Mouse (Mus musculus) hindbrain, embryonic 16.5 days (tissue): ENCODE measurements at regions not wholly inside any gene's neighbourhood (a gene's known extent, or its start where the extent isn't known, plus 50 kb on each side); places are given as distances from the start of the nearest gene placed in this dataset.

ENCODE experiments used
- ATAC-seq: fragments of 200-750 bp; cut with Nextera tagmentation; 2 replicates; pipeline ENCODE4 v1.8.0; 2017; ENCODE audit warnings: moderate TSS enrichment, moderate library complexity
- H3K27ac ChIP-seq: fragments of 300-500 bp; sonication (generic); 2 replicates; pipeline ENCODE4 v1.5.1; 2014; ENCODE audit warnings: low read depth, mild to moderate bottlenecking, control low read depth, low read length, moderate library complexity
- H3K27me3 ChIP-seq: fragments of 300-500 bp; sonication (generic); replicated peaks from 2 replicates; pipeline ENCODE4 v1.6.1; 2014; ENCODE audit warnings: low read length; ENCODE audit not compliant: control insufficient read depth, insufficient read depth
- H3K36me3 ChIP-seq: fragments of 300-500 bp; sonication (generic); 2 replicates; pipeline ENCODE4 v1.6.1; 2014; ENCODE audit warnings: mild to moderate bottlenecking, low read length, moderate library complexity, mixed read lengths; ENCODE audit not compliant: control insufficient read depth, insufficient read depth
- H3K4me1 ChIP-seq: fragments of 300-500 bp; sonication (generic); 2 replicates; pipeline ENCODE4 v1.6.1; 2014; ENCODE audit warnings: low read depth, low read length; ENCODE audit not compliant: control insufficient read depth, insufficient read depth
- H3K4me2 ChIP-seq: fragments of 300-500 bp; sonication (generic); 2 replicates; pipeline ENCODE4 v1.6.1; 2014; ENCODE audit warnings: mild to moderate bottlenecking, low read length, control low read depth, moderate library complexity
- H3K4me3 ChIP-seq: fragments of 300-500 bp; sonication (generic); 2 replicates; pipeline ENCODE4 v1.5.1; 2014; ENCODE audit warnings: mild to moderate bottlenecking, low read length, control low read depth, moderate library complexity
- H3K9ac ChIP-seq: fragments of 300-500 bp; sonication (generic); 2 replicates; pipeline ENCODE4 v1.6.1; 2014; ENCODE audit warnings: low read depth, mild to moderate bottlenecking, control low read depth, low read length, moderate library complexity
- H3K9me3 ChIP-seq: fragments of 300-500 bp; sonication (generic); 2 replicates; pipeline ENCODE4 v1.6.1; 2014; ENCODE audit warnings: mild to moderate bottlenecking, low read length, moderate library complexity; ENCODE audit not compliant: control insufficient read depth
- WGBS: fragments of 180-500 bp; shearing (Covaris S2); extraction: QIAGEN DNeasy Blood & Tissue Kit; methylation state at CpG from one replicate; pipeline ENCODE4 v1.1.7; 2014; 5-methylcytosine and 5-hydroxymethylcytosine counted together

DNA sequence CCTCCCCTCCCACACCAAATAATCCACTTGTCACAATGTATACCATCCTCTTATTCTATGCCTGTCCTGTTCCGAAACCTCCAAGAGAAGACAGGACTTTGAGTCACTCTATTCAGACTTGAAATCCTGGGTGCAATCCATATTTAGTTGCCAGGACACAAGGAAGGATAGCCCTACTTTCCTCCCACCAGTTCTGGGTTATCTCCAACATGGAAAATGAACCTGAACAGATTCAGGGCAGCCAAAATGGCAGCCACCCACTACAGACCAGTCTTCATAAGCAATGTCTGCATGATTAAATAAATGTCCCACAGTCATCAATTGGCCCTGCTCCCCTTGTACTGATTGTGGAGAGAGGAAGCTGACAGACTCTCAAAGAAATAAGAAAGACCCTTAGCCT lies 110.6 kb upstream of the Adra1d start:
- H3K4me2 ChIP-seq: no peak overlapping the region
- no peaks in the 10 kb centered on the region for H3K9me3 ChIP-seq
- H3K9ac ChIP-seq: no peak overlapping the region
- H3K4me1 ChIP-seq: no peaks in the 10 kb centered on the region
- no peak for ATAC-seq
- no peak overlapping the region for H3K4me3 ChIP-seq
- no peak overlapping the region for H3K27ac ChIP-seq
- H3K36me3 ChIP-seq: no peaks in the 10 kb centered on the region
- H3K27me3 ChIP-seq: no peaks in the 10 kb centered on the region
- WGBS: 92% methylated on average over 1 of the region's 1 CpGs

DNA sequence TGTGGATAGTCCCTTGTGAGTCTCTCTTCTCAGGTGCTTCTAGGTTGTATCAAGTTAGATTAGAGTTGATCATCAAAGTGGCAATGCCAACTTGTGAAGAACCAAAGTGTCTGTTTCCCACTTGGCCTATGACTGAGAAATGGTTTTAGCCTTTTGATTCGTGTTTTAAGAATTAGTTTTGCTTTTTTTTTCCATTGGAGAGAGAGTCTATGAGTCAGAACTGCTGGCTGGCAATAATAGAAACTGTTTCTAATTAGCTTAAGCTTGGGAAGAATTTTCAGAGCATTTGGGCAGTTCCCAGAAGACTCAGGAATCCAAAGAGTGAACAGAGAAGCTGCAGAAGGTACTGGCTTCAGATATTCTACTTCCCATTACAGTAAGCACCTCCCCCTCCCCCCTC lies 110.1 kb upstream of the Adra1d start:
- Histone ChIP-seq H3K4me1 (no peaks in the 10 kb centered on the region), H3K9ac (no peak overlapping the region), H3K27me3 (no peaks in the 10 kb centered on the region), H3K4me3 (no peak overlapping the region), H3K27ac (no peak overlapping the region), H3K4me2 (no peak overlapping the region), H3K36me3 (no peaks in the 10 kb centered on the region), H3K9me3 (no peaks in the 10 kb centered on the region)
- WGBS: 52% methylated on average over 1 of the region's 1 CpGs
- ATAC-seq: no peak

DNA sequence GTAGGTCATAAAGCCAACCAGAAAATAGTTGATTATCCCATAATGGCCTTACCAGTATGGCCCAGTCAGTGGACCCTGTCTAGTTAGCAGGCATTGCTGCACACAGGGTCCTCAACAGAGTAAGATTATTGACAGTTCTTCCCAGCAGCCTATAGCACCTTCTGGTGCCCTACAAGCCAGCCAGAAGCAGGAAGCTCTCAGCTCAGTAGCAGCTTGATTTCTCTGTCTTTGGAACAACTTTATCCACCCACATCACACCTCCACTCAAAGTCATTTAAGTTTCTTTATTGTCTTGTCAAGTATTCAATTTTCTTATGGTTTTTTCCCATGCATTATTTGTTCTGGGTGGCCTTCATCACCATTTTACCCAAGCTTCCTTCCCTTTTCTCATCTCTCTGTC lies 108.8 kb upstream of the Adra1d start:
- Histone ChIP-seq H3K27me3 (no peaks in the 10 kb centered on the region), H3K4me3 (no peak overlapping the region), H3K4me1 (no peaks in the 10 kb centered on the region), H3K4me2 (no peak overlapping the region), H3K9me3 (no peaks in the 10 kb centered on the region), H3K9ac (no peak overlapping the region), H3K27ac (no peak overlapping the region), H3K36me3 (no peaks in the 10 kb centered on the region)
- ATAC-seq: no peak

DNA sequence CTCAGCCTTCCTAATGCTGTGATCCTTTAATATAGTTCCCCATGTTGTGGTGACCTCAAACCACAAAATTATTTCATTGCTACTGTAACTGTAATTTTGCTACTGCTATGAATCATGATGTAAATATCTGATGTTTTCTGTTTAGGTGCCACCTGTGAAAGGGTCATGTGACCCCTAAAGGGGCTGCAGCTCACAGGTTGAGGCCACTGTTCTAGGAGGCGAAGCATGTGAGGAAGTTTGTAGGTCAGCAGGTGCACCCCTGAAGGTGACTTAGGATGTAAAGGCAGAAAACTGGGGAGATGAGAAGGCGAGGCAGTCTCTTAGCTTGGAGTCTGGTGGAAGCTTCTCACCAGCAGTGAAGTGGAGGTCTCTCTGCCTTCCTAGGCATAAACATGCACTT lies 105.8 kb upstream of the Adra1d start:
- no peak overlapping the region for H3K9ac ChIP-seq
- no peak overlapping the region for H3K4me2 ChIP-seq
- no peaks in the 10 kb centered on the region for H3K36me3 ChIP-seq
- ATAC-seq: no peak
- H3K4me1 ChIP-seq: no peaks in the 10 kb centered on the region
- no peaks in the 10 kb centered on the region for H3K27me3 ChIP-seq
- H3K9me3 ChIP-seq: no peaks in the 10 kb centered on the region
- 90% methylated on average over 2 of the region's 2 CpGs for WGBS
- no peak overlapping the region for H3K27ac ChIP-seq
- H3K4me3 ChIP-seq: no peak overlapping the region

DNA sequence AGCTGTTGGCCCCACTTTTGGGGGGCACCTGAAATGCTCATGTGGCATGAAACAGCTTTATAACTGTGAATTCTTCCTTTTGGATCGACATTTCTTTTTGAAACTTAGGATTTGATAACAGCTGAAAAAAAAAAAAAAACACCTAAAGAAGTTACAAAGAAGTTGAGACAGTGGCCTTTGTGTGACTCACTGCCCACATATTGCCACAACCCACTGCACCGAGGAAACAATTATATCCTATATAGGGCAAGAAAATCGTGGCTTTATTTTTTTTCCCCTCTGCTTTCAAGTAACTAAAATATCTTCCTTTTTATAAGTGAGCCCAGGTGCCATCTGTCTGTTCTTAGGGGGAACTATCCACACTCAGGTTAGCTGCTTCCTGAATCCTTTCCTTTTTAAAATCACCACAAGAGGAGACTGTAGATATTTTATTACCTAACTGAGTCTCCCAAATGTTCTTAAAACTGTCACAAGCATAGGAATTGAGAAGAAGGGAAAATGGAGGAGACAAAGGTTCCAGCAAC lies 104.8 kb upstream of the Adra1d start:
- no peaks in the 10 kb centered on the region for H3K9me3 ChIP-seq
- ATAC-seq: no peak
- no peak overlapping the region for H3K27ac ChIP-seq
- H3K9ac ChIP-seq: no peak overlapping the region
- H3K4me2 ChIP-seq: no peak overlapping the region
- no peaks in the 10 kb centered on the region for H3K36me3 ChIP-seq
- H3K4me1 ChIP-seq: no peaks in the 10 kb centered on the region
- no peaks in the 10 kb centered on the region for H3K27me3 ChIP-seq
- 82% methylated on average over 3 of the region's 3 CpGs for WGBS
- H3K4me3 ChIP-seq: no peak overlapping the region

DNA sequence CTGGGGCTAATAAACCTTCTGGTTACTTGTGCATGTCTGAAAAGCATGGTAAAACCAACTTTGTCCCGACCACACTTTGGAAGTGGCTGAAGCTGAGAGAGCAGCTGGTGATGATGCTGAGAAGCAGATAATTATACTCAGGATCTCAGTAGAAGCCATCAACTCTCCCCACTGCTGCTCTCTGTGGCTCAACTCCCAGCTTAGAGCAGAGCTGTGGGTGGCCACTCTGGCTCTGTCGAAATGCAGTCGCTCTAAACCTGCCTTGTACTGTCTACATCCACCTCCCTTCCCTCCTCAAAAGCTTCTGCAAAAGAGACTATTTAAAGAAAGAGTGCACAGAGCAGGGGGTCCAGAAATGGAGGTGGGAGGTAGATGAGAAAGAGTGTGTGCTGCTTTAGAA lies 102.5 kb upstream of the Adra1d start:
- no peaks in the 10 kb centered on the region for H3K27me3 ChIP-seq
- H3K4me3 ChIP-seq: no peak overlapping the region
- H3K4me2 ChIP-seq: no peak overlapping the region
- no peak overlapping the region for H3K27ac ChIP-seq
- no peaks in the 10 kb centered on the region for H3K4me1 ChIP-seq
- ATAC-seq: no peak
- no peak overlapping the region for H3K9ac ChIP-seq
- H3K9me3 ChIP-seq: no peaks in the 10 kb centered on the region
- no peaks in the 10 kb centered on the region for H3K36me3 ChIP-seq
- 85% methylated on average over 3 of the region's 3 CpGs for WGBS

DNA sequence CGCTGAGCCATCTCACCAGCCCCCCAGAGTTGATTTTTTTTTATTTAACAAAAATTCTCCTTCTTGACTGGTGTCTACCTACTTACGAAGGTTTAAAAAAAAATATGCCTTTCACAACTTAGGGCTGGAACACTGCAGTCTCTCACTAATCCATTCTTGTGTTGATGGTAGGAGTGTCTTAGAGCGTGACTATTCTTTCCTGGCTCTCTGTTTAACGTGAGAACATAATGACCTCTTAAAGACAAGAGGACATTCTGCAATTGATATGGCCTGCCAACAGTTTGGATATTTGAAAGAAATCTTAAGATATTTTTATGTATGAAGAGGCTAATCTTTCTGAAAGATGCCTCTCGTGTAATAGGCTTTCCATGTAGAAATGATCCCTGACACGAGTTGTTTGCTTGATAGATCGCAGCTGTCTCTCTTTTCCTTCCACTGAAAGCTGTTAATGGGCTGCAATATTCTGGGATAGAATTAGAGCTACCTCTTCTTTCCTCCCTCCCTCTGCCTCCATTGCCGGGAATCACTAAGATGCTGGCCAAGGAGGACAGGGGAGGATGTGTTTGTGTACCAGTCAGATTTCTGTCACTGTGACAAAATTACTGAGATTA lies 101.2 kb upstream of the Adra1d start:
- Histone ChIP-seq H3K4me3 (no peak overlapping the region), H3K9me3 (0 out of 2 replicates have a peak, but pooled peaks cover 3% of the 10 kb centered on the region), H3K27me3 (no peaks in the 10 kb centered on the region), H3K27ac (no peak overlapping the region), H3K4me2 (no peak overlapping the region), H3K36me3 (no peaks in the 10 kb centered on the region), H3K4me1 (no peaks in the 10 kb centered on the region), H3K9ac (no peak overlapping the region)
- ATAC-seq: no peak
- WGBS: 85% methylated on average over 8 of the region's 8 CpGs

DNA sequence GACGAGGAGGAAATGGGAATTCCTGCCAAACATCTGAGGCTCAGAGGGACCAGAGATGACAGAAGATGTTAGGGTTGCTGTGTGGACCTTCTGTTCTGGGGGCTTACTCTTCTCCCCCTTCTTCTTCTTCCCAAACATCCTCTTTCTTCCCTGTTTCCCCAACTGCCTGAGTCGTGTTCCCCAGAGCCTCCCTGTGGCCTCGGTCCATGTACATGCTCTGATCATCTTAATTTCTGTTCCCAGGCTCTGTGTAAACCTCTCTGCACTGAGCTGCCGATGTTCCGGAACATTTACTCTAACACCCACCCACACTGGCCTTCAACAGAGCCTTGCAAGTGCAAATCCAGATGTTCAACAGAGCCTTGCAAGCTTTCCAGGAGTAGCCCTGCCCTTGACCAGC lies 90.1 kb upstream of the Adra1d start:
- H3K36me3 ChIP-seq: no peaks in the 10 kb centered on the region
- H3K9me3 ChIP-seq: no peaks in the 10 kb centered on the region
- no peaks in the 10 kb centered on the region for H3K4me1 ChIP-seq
- WGBS: 66% methylated on average over 5 of the region's 5 CpGs
- no peak overlapping the region for H3K4me3 ChIP-seq
- no peak overlapping the region for H3K27ac ChIP-seq
- no peaks in the 10 kb centered on the region for H3K27me3 ChIP-seq
- ATAC-seq: no peak
- H3K9ac ChIP-seq: no peak overlapping the region
- no peak overlapping the region for H3K4me2 ChIP-seq

DNA sequence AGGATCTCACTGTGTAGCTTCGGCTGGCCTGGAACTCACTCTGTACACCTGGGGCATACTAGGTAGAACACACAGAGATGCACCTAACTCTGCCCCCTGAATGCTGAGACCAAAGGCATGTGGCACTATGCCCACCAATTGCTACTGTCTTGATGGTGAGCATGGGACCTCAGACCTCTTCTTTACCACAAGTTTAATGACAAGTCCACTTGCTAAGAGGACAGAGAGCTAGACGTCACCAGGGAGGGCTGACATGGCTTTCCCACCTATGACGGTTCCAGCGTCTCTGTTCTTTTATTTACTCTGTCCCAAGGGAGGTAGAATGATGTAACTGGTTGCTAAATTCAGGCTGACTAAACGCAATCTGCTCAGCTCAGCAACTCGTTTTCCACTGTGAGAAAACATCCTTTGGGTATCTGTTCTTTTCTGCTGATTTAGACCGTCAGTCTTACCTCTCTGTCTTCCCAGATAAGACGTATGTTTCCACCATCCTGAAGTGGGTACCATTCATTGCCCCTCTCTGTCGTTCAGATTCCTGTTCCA lies 88.6 kb upstream of the Adra1d start:
- H3K4me3 ChIP-seq: no peak overlapping the region
- no peak for ATAC-seq
- no peak overlapping the region for H3K9ac ChIP-seq
- H3K36me3 ChIP-seq: no peaks in the 10 kb centered on the region
- H3K4me1 ChIP-seq: no peaks in the 10 kb centered on the region
- no peak overlapping the region for H3K4me2 ChIP-seq
- H3K27ac ChIP-seq: no peak overlapping the region
- 70% methylated on average over 9 of the region's 9 CpGs for WGBS
- H3K27me3 ChIP-seq: no peaks in the 10 kb centered on the region
- no peaks in the 10 kb centered on the region for H3K9me3 ChIP-seq
